Mouse (Mus musculus) olfactory bulb, adult 2 months (tissue): ENCODE data around the gene Slc2a8.

Experiments used
- CTCF ChIP-seq: fragments of 200-500 bp; IDR thresholded peaks from 2 replicates; pipeline ENCODE4 v1.5.1; 2012; ENCODE audit warnings: low read depth, mild to moderate bottlenecking, low read length, moderate library complexity; ENCODE audit not compliant: insufficient read depth
- POLR2A ChIP-seq: fragments of 200-500 bp; IDR thresholded peaks from 2 replicates; pipeline ENCODE4 v1.6.1; 2012; ENCODE audit warnings: mild to moderate bottlenecking, low read depth, low read length, moderate library complexity; ENCODE audit not compliant: insufficient read depth

GRCm38 (mm10) chr2:32931730-32932129 lies 50.2 kb downstream of the Slc2a8 start:
- no peak for TF ChIP-seq CTCF
- 0 out of 2 replicates have a peak, but pooled peaks have one; percentile 44 for TF ChIP-seq POLR2A
